Mouse (Mus musculus) liver, postnatal 0 days (tissue): ENCODE data around the gene Fam114a1. TPM values are rescaled to one million over a fixed set of nuclear protein-coding genes. Genes with fewer than 3 reads are reported as not detected.

Experiments used
- ATAC-seq: fragments of 200-750 bp; cut with Nextera tagmentation; 2 replicates; pipeline ENCODE4 v1.8.0; 2017; ENCODE audit warnings: mild to moderate bottlenecking, moderate library complexity
- DNase-seq: peaks from one replicate; pipeline ENCODE4 v3.0.0-alpha.2; 2016
- H3K27ac ChIP-seq: fragments of 300-500 bp; sonication (generic); 2 replicates; pipeline ENCODE4 v1.5.1; 2014; ENCODE audit warnings: antibody characterized with exemption, moderate library complexity, mild to moderate bottlenecking, low read depth
- H3K27me3 ChIP-seq: fragments of 300-500 bp; sonication (generic); 2 replicates; pipeline ENCODE4 v1.6.1; 2014; ENCODE audit warnings: low read length, control low read depth, mixed read lengths; ENCODE audit not compliant: insufficient read depth
- H3K36me3 ChIP-seq: fragments of 300-500 bp; sonication (generic); replicated peaks from 2 replicates; pipeline ENCODE4 v1.6.1; 2014; ENCODE audit warnings: mild to moderate bottlenecking, control low read depth, low read length, moderate library complexity, mixed read lengths; ENCODE audit not compliant: insufficient read depth
- H3K4me1 ChIP-seq: fragments of 300-500 bp; sonication (generic); 2 replicates; pipeline ENCODE4 v1.6.1; 2014; ENCODE audit warnings: antibody characterized with exemption, mild to moderate bottlenecking, control low read depth; ENCODE audit not compliant: insufficient read depth
- H3K4me2 ChIP-seq: fragments of 300-500 bp; sonication (generic); 2 replicates; pipeline ENCODE4 v1.6.1; 2014; ENCODE audit warnings: low read depth, mild to moderate bottlenecking, low read length, moderate library complexity, mixed read lengths
- H3K4me3 ChIP-seq: fragments of 300-500 bp; sonication (generic); 2 replicates; pipeline ENCODE4 v1.5.1; 2014; ENCODE audit warnings: low read depth, low read length
- H3K9ac ChIP-seq: fragments of 300-500 bp; sonication (generic); replicated peaks from 2 replicates; pipeline ENCODE4 v1.6.1; 2014; ENCODE audit warnings: mild to moderate bottlenecking, moderate library complexity
- H3K9me3 ChIP-seq: fragments of 300-500 bp; sonication (generic); 2 replicates; pipeline ENCODE4 v1.6.1; 2016; ENCODE audit warnings: mild to moderate bottlenecking, control low read depth, low read length, mixed read lengths
- CTCF ChIP-seq: sonication (generic); IDR thresholded peaks from 2 replicates; pipeline ENCODE4 v1.5.1; 2016; ENCODE audit warnings: antibody characterized with exemption, low read depth
- EP300 ChIP-seq: IDR thresholded peaks from 2 replicates; pipeline ENCODE4 v1.6.1; 2016; ENCODE audit warnings: antibody characterized with exemption, low read depth, mild to moderate bottlenecking
- WGBS: fragments of 180-500 bp; shearing (Covaris S2); extraction: QIAGEN DNeasy Blood & Tissue Kit; methylation state at CpG from one replicate; pipeline ENCODE4 v1.1.7; 2014; ENCODE audit not compliant: insufficient replicate concordance; 5-methylcytosine and 5-hydroxymethylcytosine counted together
- polyA plus RNA-seq: library from polyadenylated mRNA; unstranded; fragments of >200 nt; fragmentation: Nextera tagmentation; extraction: Ambion mirVana; gene quantifications from 2 replicates; pipeline ENCODE4 v1.2.1, GENCODE M21; 2015

Fam114a1 gene
- polyA plus RNA-seq, 1 experiment from 2014 or later: 10.2 TPM

DNA sequence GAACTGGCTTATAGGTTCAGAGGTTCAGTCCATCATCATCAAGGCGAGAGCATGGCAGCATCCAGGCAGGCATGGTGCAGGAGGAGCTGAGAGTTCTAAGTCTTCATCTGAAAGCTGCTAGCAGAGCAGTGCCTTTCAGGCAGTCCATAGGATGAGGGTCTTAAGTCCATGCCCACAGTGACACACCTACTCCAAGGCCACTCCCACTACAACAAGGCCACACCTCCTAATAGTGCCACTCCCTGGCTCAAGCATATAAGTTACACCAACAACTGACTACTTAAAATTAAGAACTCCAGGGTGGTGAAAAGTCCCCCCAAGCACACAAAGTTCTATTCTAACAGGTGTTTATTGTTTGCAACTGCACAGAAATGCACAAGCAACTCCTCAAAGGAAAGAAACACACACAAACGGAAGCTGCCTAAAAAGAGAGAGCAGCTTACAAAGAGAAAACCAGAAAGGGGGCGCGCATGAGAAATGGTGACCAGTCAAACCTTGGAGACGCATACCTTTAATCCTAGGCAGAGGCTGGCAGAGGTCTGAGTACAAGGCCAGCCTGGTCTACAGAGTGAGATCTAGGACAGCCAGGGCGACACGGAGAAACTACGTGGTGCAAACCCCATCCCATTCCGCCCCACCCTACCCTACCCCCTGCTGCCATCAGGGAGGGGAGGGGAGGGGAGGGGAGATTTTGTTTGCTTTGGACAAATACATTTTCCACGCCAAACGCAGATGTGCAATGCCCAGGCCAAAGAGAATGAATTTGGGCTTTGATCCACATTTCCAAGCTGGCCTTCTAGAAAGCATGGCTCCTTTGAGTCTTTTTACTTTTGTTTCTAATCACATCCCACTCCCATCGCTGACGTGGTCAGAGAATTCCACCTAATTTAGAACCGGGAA lies 660 bp upstream of the Fam114a1 start:
- WGBS: 7% methylated on average over 14 of the region's 14 CpGs
- Histone ChIP-seq H3K36me3 (no peaks in the 10 kb centered on the region), H3K4me2 (peak overlapping the region; percentile 73), H3K9me3 (no peaks in the 10 kb centered on the region), H3K27me3 (no peaks in the 10 kb centered on the region), H3K4me1 (peaks cover 3% of the 10 kb centered on the region; the same call in 1 of the 2 replicates), H3K27ac (peak overlapping the region; percentile 48), H3K4me3 (peak overlapping the region; percentile 57), H3K9ac (peak overlapping the region; percentile 68)
- DNase-seq (peak; percentile 30), ATAC-seq (peak; percentile 58)
- peak; percentile 7; the same call in 1 of the 2 replicates for TF ChIP-seq CTCF
- TF ChIP-seq EP300: no peak

GRCm38 (mm10) chr5:64975121-64975520 lies 5.2 kb downstream of the Fam114a1 start:
- Histone ChIP-seq H3K27ac (0 out of 2 replicates have a peak overlapping the region, but pooled peaks have one; percentile 31), H3K9ac (no peak overlapping the region), H3K27me3 (no peaks in the 10 kb centered on the region), H3K4me2 (0 out of 2 replicates have a peak overlapping the region, but pooled peaks have one; percentile 23), H3K36me3 (peaks cover 3% of the 10 kb centered on the region; the same call in 1 of the 2 replicates), H3K9me3 (no peaks in the 10 kb centered on the region), H3K4me1 (peaks cover 7% of the 10 kb centered on the region; the same call in 1 of the 2 replicates), H3K4me3 (no peak overlapping the region)
- ATAC-seq: peak; percentile 40; the same call in 1 of the 2 replicates
- no peak for DNase-seq
- WGBS: 61% methylated on average over 5 of the region's 5 CpGs
- no peak for TF ChIP-seq EP300
- no peak for TF ChIP-seq CTCF

DNA sequence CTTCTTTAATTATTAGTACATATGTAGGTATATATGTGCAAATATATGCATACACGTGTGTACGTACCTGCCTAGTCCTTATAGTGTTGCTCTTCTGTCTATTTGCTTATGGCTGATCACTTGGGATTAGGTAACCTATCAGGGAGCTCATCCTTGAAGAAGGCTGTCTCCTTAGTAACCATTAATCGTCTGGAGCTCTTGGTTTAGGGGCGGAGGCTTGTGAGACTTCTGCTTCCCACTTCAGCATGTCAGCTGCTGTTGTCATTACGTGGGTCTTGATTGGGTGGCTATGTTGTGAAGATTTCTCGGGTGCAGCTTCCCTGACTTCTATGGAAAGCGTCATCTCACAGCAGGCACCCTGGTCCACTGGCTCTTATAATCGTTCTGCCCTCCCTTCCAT lies 7.3 kb downstream of the Fam114a1 start:
- Histone ChIP-seq H3K4me2 (no peak overlapping the region), H3K36me3 (peaks cover 13% of the 10 kb centered on the region), H3K27me3 (no peaks in the 10 kb centered on the region), H3K4me1 (peaks cover 4% of the 10 kb centered on the region; the same call in 1 of the 2 replicates), H3K9me3 (no peaks in the 10 kb centered on the region), H3K4me3 (no peak overlapping the region), H3K9ac (no peak overlapping the region), H3K27ac (no peak overlapping the region)
- no peak for ATAC-seq
- no peak for TF ChIP-seq EP300
- TF ChIP-seq CTCF: no peak
- 71% methylated on average over 8 of the region's 8 CpGs for WGBS
- DNase-seq: no peak

GRCm38 (mm10) chr5:64985971-64986370 lies 16.1 kb downstream of the Fam114a1 start:
- no peak overlapping the region for H3K4me2 ChIP-seq
- no peak overlapping the region for H3K27ac ChIP-seq
- no peaks in the 10 kb centered on the region for H3K4me1 ChIP-seq
- H3K36me3 ChIP-seq: peaks cover 24% of the 10 kb centered on the region
- DNase-seq (no peak), ATAC-seq (no peak)
- WGBS: 47% methylated on average over 7 of the region's 7 CpGs
- H3K27me3 ChIP-seq: no peaks in the 10 kb centered on the region
- H3K9ac ChIP-seq: no peak overlapping the region
- no peaks in the 10 kb centered on the region for H3K9me3 ChIP-seq
- H3K4me3 ChIP-seq: no peak overlapping the region
- TF ChIP-seq CTCF: no peak
- TF ChIP-seq EP300: no peak

- WGBS: 73% methylated on average over 1 of the region's 1 CpGs
- Histone ChIP-seq H3K27me3 (no peaks in the 10 kb centered on the region), H3K27ac (no peak overlapping the region), H3K9me3 (no peaks in the 10 kb centered on the region), H3K36me3 (0 out of 2 replicates have a peak, but pooled peaks cover 9% of the 10 kb centered on the region), H3K4me1 (no peaks in the 10 kb centered on the region), H3K9ac (no peak overlapping the region), H3K4me3 (no peak overlapping the region), H3K4me2 (no peak overlapping the region)
- no peak for DNase-seq
- no peak for TF ChIP-seq EP300
- ATAC-seq: no peak
These were observed 20.1 kb downstream of the Fam114a1 start for GRCm38 (mm10) chr5:64989940-64990339.

DNA sequence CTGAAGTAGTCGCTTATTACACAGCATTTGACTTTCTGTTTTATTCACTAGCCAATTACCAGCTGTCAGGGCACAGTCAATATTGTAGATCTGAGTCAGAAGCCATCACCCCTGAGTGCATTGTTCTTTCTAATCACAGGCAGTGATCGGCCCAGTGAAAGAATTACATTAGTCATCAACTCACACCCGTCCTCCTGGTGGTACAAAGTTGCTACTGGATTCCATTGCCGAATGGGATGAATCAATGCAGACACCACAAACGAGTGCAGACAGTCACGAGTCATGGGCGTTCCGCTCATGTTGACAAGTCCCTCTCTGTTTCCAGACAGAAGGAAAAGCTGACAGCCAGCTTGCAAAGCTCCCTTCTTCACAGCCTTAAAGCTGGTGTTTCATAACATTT lies 22.7 kb downstream of the Fam114a1 start:
- Histone ChIP-seq H3K36me3 (peaks cover 5% of the 10 kb centered on the region; the same call in 1 of the 2 replicates), H3K9ac (no peak overlapping the region), H3K9me3 (no peaks in the 10 kb centered on the region), H3K27me3 (no peaks in the 10 kb centered on the region), H3K4me1 (no peaks in the 10 kb centered on the region), H3K4me2 (no peak overlapping the region), H3K4me3 (no peak overlapping the region), H3K27ac (no peak overlapping the region)
- TF ChIP-seq CTCF (0 out of 2 replicates have a peak, but pooled peaks have one; percentile 15), EP300 (no peak)
- DNase-seq: no peak
- WGBS: 68% methylated on average over 8 of the region's 8 CpGs
- ATAC-seq: no peak
